Mouse (Mus musculus): Measurements from ENCODE around the gene Chd9. TPM values are rescaled to one million over a fixed set of nuclear protein-coding genes. Genes with fewer than 3 reads are reported as not detected.
"Not testable (repeated sequence)": the region's sequence is repeated elsewhere in the genome, so short reads cannot be mapped to it uniquely, and the experiment has no call there.

Chd9 gene
- polyA plus RNA-seq, 1 experiment from 2014 or later: 31.5 TPM

- Histone ChIP-seq H3K4me3 (peak overlapping the region; percentile 97), H3K4me1 (peaks cover 10% of the 10 kb centered on the region), H3K27ac (peak overlapping the region; percentile 93), H3K27me3 (ENCODE audit: insufficient read depth, poor library complexity, severe bottlenecking) (no peaks in the 10 kb centered on the region), H3K36me3 (no peaks in the 10 kb centered on the region), H3K9me3 (no peaks in the 10 kb centered on the region)
- under 1% methylated on average over 81 of the region's 89 CpGs for WGBS
- peak; percentile 98 for DNase-seq (ENCODE audit: low spot score)
Observed at GRCm38 (mm10) chr8:90907848-90908551, 79.8 kb downstream of the Chd9 start.

- under 1% methylated on average over 81 of the region's 89 CpGs for WGBS
- Histone ChIP-seq H3K4me1 (peaks cover 10% of the 10 kb centered on the region), H3K27ac (peak overlapping the region; percentile 93), H3K36me3 (no peaks in the 10 kb centered on the region), H3K27me3 (ENCODE audit: insufficient read depth, poor library complexity, severe bottlenecking) (no peaks in the 10 kb centered on the region), H3K9me3 (no peaks in the 10 kb centered on the region), H3K4me3 (peak overlapping the region; percentile 97)
- peak; percentile 86 for DNase-seq (ENCODE audit: low spot score)
Observed at GRCm38 (mm10) chr8:90908580-90909471, 80.7 kb downstream of the Chd9 start.

- Histone ChIP-seq H3K27ac (no peak overlapping the region), H3K4me3 (no peak overlapping the region), H3K9me3 (no peaks in the 10 kb centered on the region), H3K4me1 (no peaks in the 10 kb centered on the region), H3K36me3 (no peaks in the 10 kb centered on the region), H3K27me3 (ENCODE audit: insufficient read depth, poor library complexity, severe bottlenecking) (no peaks in the 10 kb centered on the region)
- DNase-seq (ENCODE audit: low spot score): no peak
- WGBS: 65% methylated on average over 3 of the region's 3 CpGs
Observed at GRCm38 (mm10) chr8:90923158-90923905, 95.2 kb downstream of the Chd9 start.

GRCm38 (mm10) chr8:90928412-90928811, 100.3 kb downstream of the Chd9 start:
- 81% methylated on average over 1 of the region's 1 CpGs for WGBS
- no peaks in the 10 kb centered on the region for H3K9me3 ChIP-seq
- H3K4me1 ChIP-seq: 0 out of 2 replicates have a peak, but pooled peaks cover 5% of the 10 kb centered on the region
- H3K27ac ChIP-seq: no peak overlapping the region
- H3K4me3 ChIP-seq: no peak overlapping the region
- no peak for DNase-seq (ENCODE audit: low spot score)
- H3K36me3 ChIP-seq: peaks cover 6% of the 10 kb centered on the region; the same call in 1 of the 2 replicates
- no peaks in the 10 kb centered on the region for H3K27me3 ChIP-seq (ENCODE audit: insufficient read depth, poor library complexity, severe bottlenecking)

- H3K4me1 ChIP-seq; H3K4me3 ChIP-seq; H3K9me3 ChIP-seq; H3K27ac ChIP-seq; H3K36me3 ChIP-seq; H3K27me3 ChIP-seq (ENCODE audit: insufficient read depth, poor library complexity, severe bottlenecking); DNase-seq (ENCODE audit: low spot score): not testable (repeated sequence)
Observed at GRCm38 (mm10) chr8:90930125-90930524, 102.0 kb downstream of the Chd9 start.

GRCm38 (mm10) chr8:90932934-90933333, 104.8 kb downstream of the Chd9 start:
- WGBS: 66% methylated on average over 11 of the region's 11 CpGs
- Histone ChIP-seq H3K9me3 (no peaks in the 10 kb centered on the region), H3K4me1 (0 out of 2 replicates have a peak, but pooled peaks cover 5% of the 10 kb centered on the region), H3K4me3 (no peak overlapping the region), H3K27me3 (ENCODE audit: insufficient read depth, poor library complexity, severe bottlenecking) (no peaks in the 10 kb centered on the region), H3K36me3 (peaks cover 9% of the 10 kb centered on the region; the same call in 1 of the 2 replicates), H3K27ac (no peak overlapping the region)
- DNase-seq (ENCODE audit: low spot score): no peak

GRCm38 (mm10) chr8:90934786-90935185, 106.6 kb downstream of the Chd9 start:
- Histone ChIP-seq H3K27me3 (ENCODE audit: insufficient read depth, poor library complexity, severe bottlenecking) (no peaks in the 10 kb centered on the region), H3K4me3 (no peak overlapping the region), H3K4me1 (peaks cover 5% of the 10 kb centered on the region; the same call in 1 of the 2 replicates), H3K27ac (no peak overlapping the region), H3K36me3 (peaks cover 9% of the 10 kb centered on the region; the same call in 1 of the 2 replicates), H3K9me3 (no peaks in the 10 kb centered on the region)
- 85% methylated on average over 1 of the region's 1 CpGs for WGBS
- no peak for DNase-seq (ENCODE audit: low spot score)

GRCm38 (mm10) chr8:90936840-90937239, 108.7 kb downstream of the Chd9 start:
- Histone ChIP-seq H3K4me1 (peaks cover 5% of the 10 kb centered on the region; the same call in 1 of the 2 replicates), H3K4me3 (no peak overlapping the region), H3K27me3 (ENCODE audit: insufficient read depth, poor library complexity, severe bottlenecking) (no peaks in the 10 kb centered on the region), H3K36me3 (peaks cover 9% of the 10 kb centered on the region; the same call in 1 of the 2 replicates), H3K27ac (no peak overlapping the region), H3K9me3 (no peaks in the 10 kb centered on the region)
- 42% methylated on average over 1 of the region's 1 CpGs for WGBS
- no peak for DNase-seq (ENCODE audit: low spot score)

- no peak overlapping the region for H3K4me3 ChIP-seq
- H3K36me3 ChIP-seq: peaks cover 3% of the 10 kb centered on the region; the same call in 1 of the 2 replicates
- WGBS: 82% methylated on average over 4 of the region's 4 CpGs
- no peak overlapping the region for H3K27ac ChIP-seq
- H3K4me1 ChIP-seq: no peaks in the 10 kb centered on the region; the same call in 1 of the 2 replicates
- no peak for DNase-seq (ENCODE audit: low spot score)
- H3K27me3 ChIP-seq (ENCODE audit: insufficient read depth, poor library complexity, severe bottlenecking): no peaks in the 10 kb centered on the region
- no peaks in the 10 kb centered on the region for H3K9me3 ChIP-seq
Observed at GRCm38 (mm10) chr8:90938352-90938930, 110.3 kb downstream of the Chd9 start.

- WGBS: 83% methylated on average over 1 of the region's 1 CpGs
- Histone ChIP-seq H3K9me3 (no peaks in the 10 kb centered on the region), H3K27me3 (ENCODE audit: insufficient read depth, poor library complexity, severe bottlenecking) (no peaks in the 10 kb centered on the region), H3K27ac (no peak overlapping the region), H3K4me3 (no peak overlapping the region), H3K4me1 (no peaks in the 10 kb centered on the region; the same call in 1 of the 2 replicates), H3K36me3 (no peaks in the 10 kb centered on the region)
- DNase-seq (ENCODE audit: low spot score): no peak
Observed at GRCm38 (mm10) chr8:90939867-90940266, 111.7 kb downstream of the Chd9 start.

- H3K4me1 ChIP-seq: no peaks in the 10 kb centered on the region
- WGBS: 77% methylated on average over 4 of the region's 4 CpGs
- no peaks in the 10 kb centered on the region for H3K27me3 ChIP-seq (ENCODE audit: insufficient read depth, poor library complexity, severe bottlenecking)
- no peaks in the 10 kb centered on the region for H3K9me3 ChIP-seq
- no peaks in the 10 kb centered on the region for H3K36me3 ChIP-seq
- no peak overlapping the region for H3K27ac ChIP-seq
- H3K4me3 ChIP-seq: no peak overlapping the region
- no peak for DNase-seq (ENCODE audit: low spot score)
Observed at GRCm38 (mm10) chr8:90943770-90944169, 115.6 kb downstream of the Chd9 start.

All from heart, embryonic 10.5 days (tissue).